Mouse (Mus musculus) liver, postnatal 0 days (tissue): ENCODE results near the gene Ap2b1. TPM values are rescaled to one million over a fixed set of nuclear protein-coding genes. Genes with fewer than 3 reads are reported as not detected.

Experiments used
- ATAC-seq: fragments of 200-750 bp; cut with Nextera tagmentation; 2 replicates; pipeline ENCODE4 v1.8.0; 2017; ENCODE audit warnings: mild to moderate bottlenecking, moderate library complexity
- DNase-seq: peaks from one replicate; pipeline ENCODE4 v3.0.0-alpha.2; 2016
- H3K27ac ChIP-seq: fragments of 300-500 bp; sonication (generic); 2 replicates; pipeline ENCODE4 v1.5.1; 2014; ENCODE audit warnings: antibody characterized with exemption, moderate library complexity, mild to moderate bottlenecking, low read depth
- H3K27me3 ChIP-seq: fragments of 300-500 bp; sonication (generic); 2 replicates; pipeline ENCODE4 v1.6.1; 2014; ENCODE audit warnings: low read length, control low read depth, mixed read lengths; ENCODE audit not compliant: insufficient read depth
- H3K36me3 ChIP-seq: fragments of 300-500 bp; sonication (generic); replicated peaks from 2 replicates; pipeline ENCODE4 v1.6.1; 2014; ENCODE audit warnings: mild to moderate bottlenecking, control low read depth, low read length, moderate library complexity, mixed read lengths; ENCODE audit not compliant: insufficient read depth
- H3K4me1 ChIP-seq: fragments of 300-500 bp; sonication (generic); 2 replicates; pipeline ENCODE4 v1.6.1; 2014; ENCODE audit warnings: antibody characterized with exemption, mild to moderate bottlenecking, control low read depth; ENCODE audit not compliant: insufficient read depth
- H3K4me2 ChIP-seq: fragments of 300-500 bp; sonication (generic); 2 replicates; pipeline ENCODE4 v1.6.1; 2014; ENCODE audit warnings: low read depth, mild to moderate bottlenecking, low read length, moderate library complexity, mixed read lengths
- H3K4me3 ChIP-seq: fragments of 300-500 bp; sonication (generic); 2 replicates; pipeline ENCODE4 v1.5.1; 2014; ENCODE audit warnings: low read depth, low read length
- H3K9ac ChIP-seq: fragments of 300-500 bp; sonication (generic); replicated peaks from 2 replicates; pipeline ENCODE4 v1.6.1; 2014; ENCODE audit warnings: mild to moderate bottlenecking, moderate library complexity
- H3K9me3 ChIP-seq: fragments of 300-500 bp; sonication (generic); 2 replicates; pipeline ENCODE4 v1.6.1; 2016; ENCODE audit warnings: mild to moderate bottlenecking, control low read depth, low read length, mixed read lengths
- CTCF ChIP-seq: sonication (generic); IDR thresholded peaks from 2 replicates; pipeline ENCODE4 v1.5.1; 2016; ENCODE audit warnings: antibody characterized with exemption, low read depth
- EP300 ChIP-seq: IDR thresholded peaks from 2 replicates; pipeline ENCODE4 v1.6.1; 2016; ENCODE audit warnings: antibody characterized with exemption, low read depth, mild to moderate bottlenecking
- WGBS: fragments of 180-500 bp; shearing (Covaris S2); extraction: QIAGEN DNeasy Blood & Tissue Kit; methylation state at CpG from one replicate; pipeline ENCODE4 v1.1.7; 2014; ENCODE audit not compliant: insufficient replicate concordance; 5-methylcytosine and 5-hydroxymethylcytosine counted together
- polyA plus RNA-seq: library from polyadenylated mRNA; unstranded; fragments of >200 nt; fragmentation: Nextera tagmentation; extraction: Ambion mirVana; gene quantifications from 2 replicates; pipeline ENCODE4 v1.2.1, GENCODE M21; 2015

Ap2b1 gene
- polyA plus RNA-seq, 1 experiment from 2014 or later, result 8.3 TPM

- Histone ChIP-seq H3K27ac (no peak overlapping the region), H3K4me2 (peak overlapping the region; percentile 85), H3K9me3 (no peaks in the 10 kb centered on the region), H3K4me3 (no peak overlapping the region), H3K36me3 (peaks cover 27% of the 10 kb centered on the region), H3K4me1 (peaks cover 26% of the 10 kb centered on the region), H3K27me3 (no peaks in the 10 kb centered on the region), H3K9ac (no peak overlapping the region)
- ATAC-seq (no peak), DNase-seq (no peak)
- WGBS, result 86% methylated on average over 2 of the region's 2 CpGs
- TF ChIP-seq EP300, result no peak
- no peak for TF ChIP-seq CTCF
Measured at GRCm38 (mm10) chr11:83294133-83294532, 4.7 kb upstream of the Ap2b1 start.

- no peak for ATAC-seq
- peaks cover 23% of the 10 kb centered on the region for H3K4me1 ChIP-seq
Measured at GRCm38 (mm10) chr11:83297816-83298215, 1.0 kb upstream of the Ap2b1 start.

GRCm38 (mm10) chr11:83299724-83300123 is 900 bp downstream of the Ap2b1 start:
- ATAC-seq (no peak), DNase-seq (no peak)
- Histone ChIP-seq H3K27ac (no peak overlapping the region), H3K9me3 (no peaks in the 10 kb centered on the region), H3K4me3 (0 out of 2 replicates have a peak overlapping the region, but pooled peaks have one; percentile 81), H3K27me3 (no peaks in the 10 kb centered on the region), H3K36me3 (peaks cover 23% of the 10 kb centered on the region), H3K9ac (no peak overlapping the region), H3K4me1 (peaks cover 31% of the 10 kb centered on the region), H3K4me2 (peak overlapping the region; percentile 82; the same call in 1 of the 2 replicates)
- TF ChIP-seq CTCF, result no peak
- no peak for TF ChIP-seq EP300
- WGBS, result 89% methylated on average over 9 of the region's 9 CpGs

More at GRCm38 (mm10) chr11:83297816-83298215, 1.0 kb upstream of the Ap2b1 start:
- peak overlapping the region; percentile 82 for H3K4me2 ChIP-seq
- no peaks in the 10 kb centered on the region for H3K27me3 ChIP-seq
- peaks cover 27% of the 10 kb centered on the region for H3K36me3 ChIP-seq
- H3K4me3 ChIP-seq, result peak overlapping the region; percentile 81
- no peak for TF ChIP-seq EP300
- TF ChIP-seq CTCF, result peak; percentile 22
- peak overlapping the region; percentile 96 for H3K27ac ChIP-seq
- 53% methylated on average over 6 of the region's 6 CpGs for WGBS
- no peaks in the 10 kb centered on the region for H3K9me3 ChIP-seq
- peak overlapping the region; percentile 85 for H3K9ac ChIP-seq
- no peak for DNase-seq

DNA sequence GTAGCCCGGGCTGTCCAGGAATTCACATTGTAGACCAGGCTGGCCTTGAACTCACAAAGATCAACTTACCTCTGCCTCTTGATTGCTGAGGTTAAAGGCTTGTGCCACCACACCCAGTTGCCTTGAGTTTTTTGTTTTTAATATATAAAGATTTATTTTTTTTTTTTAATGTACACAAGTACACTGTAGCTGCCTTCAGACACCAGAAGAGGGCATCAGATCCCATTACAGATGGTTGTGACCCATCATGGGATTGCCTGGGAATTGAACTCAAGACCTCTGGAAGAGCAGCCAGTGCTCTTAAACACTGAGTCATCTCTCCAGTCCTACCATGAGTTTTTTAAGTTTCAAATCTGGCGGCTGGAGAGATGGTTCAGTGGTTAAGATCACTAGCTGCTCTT is 2.6 kb downstream of the Ap2b1 start:
- Histone ChIP-seq H3K9me3 (no peaks in the 10 kb centered on the region), H3K4me3 (no peak overlapping the region), H3K36me3 (peaks cover 6% of the 10 kb centered on the region), H3K4me1 (peaks cover 31% of the 10 kb centered on the region), H3K27ac (no peak overlapping the region), H3K27me3 (no peaks in the 10 kb centered on the region), H3K4me2 (peak overlapping the region; percentile 86; the same call in 1 of the 2 replicates), H3K9ac (no peak overlapping the region)
- ATAC-seq (no peak), DNase-seq (no peak)
- 67% methylated on average over 2 of the region's 2 CpGs for WGBS
- TF ChIP-seq CTCF (peak; percentile 43), EP300 (no peak)

DNA sequence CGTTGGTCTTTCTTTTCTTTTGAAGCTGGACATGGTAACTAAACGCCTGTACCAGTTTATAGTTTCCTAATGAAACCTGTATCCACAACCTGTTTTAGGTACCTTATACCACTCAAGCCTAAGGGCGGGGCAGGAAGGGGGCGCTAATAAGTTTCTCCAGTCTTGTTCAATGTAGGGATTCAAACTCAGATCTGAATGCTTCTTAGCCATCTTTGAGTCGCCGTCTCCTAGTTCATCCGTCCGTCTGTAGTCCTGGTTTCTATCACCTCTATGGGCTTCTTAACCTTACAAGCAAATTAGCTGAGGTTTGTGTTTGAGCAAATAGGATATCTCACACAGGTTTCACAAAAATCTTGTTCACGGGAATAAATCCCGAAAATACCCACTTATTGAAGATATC is 3.3 kb downstream of the Ap2b1 start:
- H3K4me2 ChIP-seq, result peak overlapping the region; percentile 86
- peak overlapping the region; percentile 98 for H3K27ac ChIP-seq
- ATAC-seq (no peak), DNase-seq (peak; percentile 30)
- H3K27me3 ChIP-seq, result no peaks in the 10 kb centered on the region
- peak overlapping the region; percentile 96 for H3K4me3 ChIP-seq
- peaks cover 4% of the 10 kb centered on the region for H3K36me3 ChIP-seq
- H3K9me3 ChIP-seq, result no peaks in the 10 kb centered on the region
- H3K9ac ChIP-seq, result peak overlapping the region; percentile 95
- WGBS, result 5% methylated on average over 10 of the region's 10 CpGs
- peaks cover 33% of the 10 kb centered on the region for H3K4me1 ChIP-seq
- TF ChIP-seq EP300 (no peak), CTCF (peak; percentile 35; the same call in 1 of the 2 replicates)

GRCm38 (mm10) chr11:83302526-83303251 is 3.9 kb downstream of the Ap2b1 start, which contains the start of gene Pex12:
Gene Pex12 (minus strand): TSS chr11:83302586.
- peak; percentile 78 for ATAC-seq
- Histone ChIP-seq H3K27me3 (no peaks in the 10 kb centered on the region), H3K9me3 (no peaks in the 10 kb centered on the region), H3K4me1 (peaks cover 27% of the 10 kb centered on the region), H3K4me2 (peak within 1 kb of the TSS; percentile 86), H3K27ac (peak within 1 kb of the TSS; percentile 98), H3K9ac (peak within 1 kb of the TSS; percentile 95), H3K4me3 (peak within 1 kb of the TSS; percentile 96), H3K36me3 (no peaks in the 10 kb centered on the region)
- peak; percentile 76; the same call in 1 of the 2 replicates for TF ChIP-seq EP300
- TF ChIP-seq CTCF, result no peak
- DNase-seq, result peak; percentile 96
- WGBS, result under 1% methylated on average over 51 of the region's 51 CpGs
